Mouse (Mus musculus) telencephalon, adult 2 months (tissue): ENCODE data around the gene Hdac7.

Source experiments
- DNase-seq: peaks from one replicate; pipeline ENCODE4 v3.0.0-alpha.2; 2011; ENCODE audit warnings: low read depth, low spot score

Hdac7 gene

DNA sequence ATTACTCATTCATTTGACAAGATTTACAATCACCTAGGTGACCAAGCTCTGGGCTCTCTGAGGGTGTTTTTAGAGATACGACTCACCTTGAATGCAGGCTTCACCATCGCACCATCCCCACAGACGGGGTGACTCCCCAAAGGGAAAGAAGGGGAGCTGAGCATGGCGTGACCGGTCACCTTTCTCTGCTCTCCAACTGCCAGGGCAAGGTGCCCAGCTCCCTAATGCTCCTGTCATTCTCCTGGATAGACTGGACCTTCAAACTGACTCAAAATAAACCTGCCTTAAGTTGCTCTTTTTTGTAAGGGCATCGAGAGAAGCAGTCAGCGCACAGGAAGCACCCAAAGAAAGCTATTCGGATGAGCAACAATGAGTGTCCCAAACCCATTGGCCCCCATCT lies 74.0 kb downstream of the Hdac7 start:
- DNase-seq: no peak

- no peak for DNase-seq
These were observed 76.1 kb downstream of the Hdac7 start for GRCm38 (mm10) chr15:97768192-97768591.

GRCm38 (mm10) chr15:97767280-97768186 lies 76.8 kb downstream of the Hdac7 start, which contains the start of gene Rapgef3:
Gene Rapgef3, minus strand, starts transcription at chr15:97767972.
- no peak for DNase-seq

DNA sequence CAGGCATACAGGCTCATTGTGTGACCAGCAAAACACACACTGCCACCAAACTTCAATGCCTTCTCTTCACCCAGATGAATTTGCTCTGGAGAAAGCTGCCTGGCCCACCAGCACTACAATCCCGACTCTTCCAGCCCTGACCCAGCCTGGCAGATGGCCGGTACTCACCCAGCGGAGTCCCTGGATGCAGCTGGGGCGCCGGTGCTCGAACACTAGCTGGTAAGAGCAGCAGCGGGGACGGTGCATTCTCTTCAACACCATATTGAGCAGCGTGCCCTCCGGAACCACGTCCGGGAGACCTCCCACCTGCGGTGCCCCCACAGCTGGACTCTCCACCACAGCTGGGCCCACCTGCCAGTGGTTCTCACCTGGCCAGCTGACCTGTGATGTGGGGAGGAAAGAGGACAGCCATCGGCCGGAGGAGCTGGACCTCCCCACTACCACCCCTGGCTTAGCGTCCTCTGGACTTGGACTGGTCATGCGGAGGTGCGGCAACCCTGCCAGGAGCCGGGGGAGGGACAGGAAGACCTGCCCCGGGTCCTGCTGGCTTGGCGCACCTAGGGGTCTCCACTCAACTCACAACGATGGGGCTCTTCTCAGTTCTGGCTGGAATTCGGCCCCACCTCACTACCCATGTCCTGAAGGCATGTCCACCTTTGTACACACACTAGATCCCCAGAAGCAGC lies 77.6 kb downstream of the Hdac7 start:
- DNase-seq: no peak

DNA sequence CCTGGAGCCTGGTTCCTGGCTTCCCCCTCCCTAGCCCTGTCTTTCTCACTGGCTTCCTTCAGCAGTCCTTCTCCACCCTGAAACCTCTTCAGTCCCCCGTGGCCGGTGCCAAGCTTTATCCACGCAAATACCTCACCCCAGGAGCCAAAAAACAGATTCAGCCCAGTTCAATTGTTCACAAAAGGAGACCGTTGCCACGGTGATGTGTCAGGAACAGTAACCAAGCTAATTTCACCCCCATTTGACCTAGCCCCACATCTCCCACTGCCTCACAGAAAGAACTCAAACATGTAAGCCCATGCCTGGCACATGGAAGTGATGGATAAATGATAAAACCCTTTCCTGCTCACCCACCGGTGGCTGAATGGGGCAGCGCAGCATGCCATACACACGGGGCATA lies 78.1 kb downstream of the Hdac7 start:
- no peak for DNase-seq

DNA sequence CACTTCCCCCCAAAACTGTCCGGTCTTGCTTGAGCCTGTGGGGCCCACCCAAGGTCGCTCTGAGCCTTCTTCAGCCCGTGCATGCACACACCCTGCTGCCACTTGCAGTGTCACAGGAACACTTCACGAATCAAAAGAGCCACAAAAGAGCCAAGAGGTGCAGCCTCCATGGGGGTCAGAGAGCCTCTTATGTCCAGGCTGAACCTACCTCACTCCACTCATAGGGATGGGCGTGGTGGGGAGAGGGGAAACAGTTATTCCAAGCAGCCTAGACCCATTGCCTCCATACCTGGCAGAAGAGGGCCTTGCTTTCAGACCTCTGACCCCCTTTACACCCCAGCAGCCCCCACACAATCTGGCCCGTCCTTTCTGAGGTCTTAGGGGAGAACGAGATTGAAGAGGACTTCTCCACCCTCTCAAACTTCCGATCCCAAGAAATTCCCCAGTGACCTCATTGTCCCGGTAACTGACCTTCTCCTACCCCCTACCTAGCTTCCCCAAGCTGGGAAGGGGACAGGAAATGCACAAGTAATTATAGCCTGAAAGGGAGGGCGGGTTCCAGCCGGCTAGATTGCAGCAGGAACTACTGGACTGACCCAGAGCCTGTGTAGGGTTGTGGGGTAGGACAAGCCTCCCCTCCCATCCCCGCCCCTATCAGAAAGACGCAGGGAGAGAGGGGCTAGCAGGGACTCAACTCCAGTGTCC lies 79.1 kb downstream of the Hdac7 start:
- no peak for DNase-seq

DNA sequence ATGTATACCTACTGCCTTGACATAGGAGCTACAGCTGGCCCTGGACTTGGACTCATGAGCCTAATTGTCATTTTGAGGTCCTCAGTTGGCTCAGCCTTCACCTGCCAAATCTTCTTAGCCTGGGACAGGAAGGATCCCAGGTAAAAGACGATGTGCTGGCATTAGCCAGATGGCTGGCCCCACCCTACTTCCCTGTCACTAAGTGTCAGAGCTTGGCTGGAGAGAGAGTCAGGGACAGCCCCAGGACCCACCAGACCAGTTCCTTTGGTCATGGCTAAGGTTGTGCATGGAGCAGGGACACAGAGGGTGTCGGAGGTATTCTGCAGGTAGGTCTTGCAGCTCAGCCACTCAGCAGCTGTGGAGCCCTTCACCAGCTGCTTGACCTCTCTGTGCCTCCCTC lies 79.8 kb downstream of the Hdac7 start:
- DNase-seq: no peak

DNA sequence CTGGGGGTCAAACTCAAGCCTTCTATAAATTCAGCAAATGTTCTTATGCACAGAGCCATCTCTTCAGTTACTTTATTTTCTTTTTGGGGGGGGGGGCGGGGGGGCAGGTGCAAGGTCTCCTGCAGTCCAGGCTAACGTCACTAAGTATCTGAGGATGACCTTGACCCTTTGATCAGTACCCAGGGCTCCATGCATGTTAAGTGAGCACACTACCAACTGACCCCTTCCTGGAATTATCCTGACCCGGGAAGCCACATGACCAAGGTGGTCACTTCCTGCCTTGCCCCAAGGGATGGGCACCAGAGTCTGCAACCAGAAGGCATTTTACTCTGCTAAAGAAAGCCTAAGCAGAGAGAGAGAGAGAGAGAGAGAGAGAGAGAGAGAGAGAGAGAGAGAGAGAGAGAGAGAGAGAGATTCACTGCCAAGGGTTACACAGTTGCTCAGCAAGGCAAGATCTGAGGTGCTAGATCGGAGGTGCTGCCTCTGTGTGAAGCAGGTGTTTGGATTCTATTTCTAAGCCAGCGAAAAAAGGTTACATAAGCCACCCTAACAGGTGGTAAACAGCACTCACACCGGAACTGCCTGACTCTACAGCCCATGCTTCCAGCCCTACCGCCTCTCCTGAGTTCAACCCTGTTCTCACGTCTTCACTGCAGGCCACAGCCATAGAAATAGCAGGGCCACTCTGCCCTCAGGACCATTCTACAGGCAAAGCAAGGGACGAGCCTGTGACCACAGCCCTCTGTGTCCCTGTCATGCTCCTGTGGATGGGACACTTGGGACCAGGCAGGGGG lies 80.8 kb downstream of the Hdac7 start:
- DNase-seq: no peak

DNA sequence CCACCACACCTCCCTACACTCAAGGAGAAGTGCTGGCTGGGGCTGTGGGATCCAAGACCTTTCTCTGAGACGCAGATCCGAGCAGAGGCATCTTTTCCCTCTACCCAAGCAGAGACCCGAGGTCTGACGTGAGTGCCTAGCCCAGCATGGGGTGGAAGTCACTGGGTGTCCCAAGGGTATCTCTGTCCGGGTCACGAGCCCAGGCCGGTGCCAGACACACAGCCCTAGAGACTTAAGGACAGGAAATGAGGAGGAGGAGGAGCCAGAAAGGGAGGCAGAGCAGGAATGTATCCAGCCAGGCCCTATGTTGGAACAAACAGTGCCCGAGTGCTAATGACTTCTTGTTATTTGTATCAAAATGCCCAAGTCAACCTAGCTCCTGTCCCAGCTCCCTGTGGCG lies 81.6 kb downstream of the Hdac7 start:
- no peak for DNase-seq

DNA sequence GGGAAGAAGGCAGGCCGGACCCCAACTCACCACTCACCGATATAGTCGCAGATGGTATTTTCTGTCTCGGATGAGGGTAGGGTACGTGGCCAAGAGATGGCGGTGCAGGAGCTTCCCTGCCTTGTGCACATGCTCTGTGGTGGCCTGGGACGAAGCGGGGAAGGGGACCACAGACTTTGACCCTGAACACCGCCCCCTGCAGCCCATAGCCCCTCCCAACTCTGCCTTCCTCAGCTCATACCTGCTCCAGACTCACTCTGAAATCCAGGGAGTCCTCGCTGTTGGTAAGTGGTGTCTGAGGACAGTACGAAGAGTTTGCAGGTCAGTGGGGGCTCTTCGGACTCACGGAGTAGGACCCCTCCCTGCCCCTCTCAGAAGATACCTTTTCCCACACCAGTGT lies 82.9 kb downstream of the Hdac7 start:
- no peak for DNase-seq

DNA sequence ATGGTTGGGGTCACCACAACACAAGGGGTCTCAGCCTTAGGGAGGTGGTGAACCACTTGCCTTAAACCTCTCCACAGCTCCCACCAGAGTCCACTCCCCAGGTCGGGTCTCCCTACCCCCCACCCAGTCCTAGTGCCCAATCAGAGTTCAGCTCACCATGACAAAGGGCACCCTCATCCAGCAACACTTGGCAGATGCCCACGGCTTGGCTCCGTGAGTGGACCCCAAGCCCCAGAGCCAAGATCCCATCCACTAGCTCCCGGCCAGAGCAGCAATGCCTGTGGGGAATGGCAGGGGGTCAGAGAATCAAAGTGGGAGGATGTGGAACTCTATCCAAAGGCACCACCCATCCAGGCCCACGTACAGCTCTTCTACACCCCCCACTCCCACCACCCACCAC lies 83.3 kb downstream of the Hdac7 start:
- DNase-seq: no peak

DNA sequence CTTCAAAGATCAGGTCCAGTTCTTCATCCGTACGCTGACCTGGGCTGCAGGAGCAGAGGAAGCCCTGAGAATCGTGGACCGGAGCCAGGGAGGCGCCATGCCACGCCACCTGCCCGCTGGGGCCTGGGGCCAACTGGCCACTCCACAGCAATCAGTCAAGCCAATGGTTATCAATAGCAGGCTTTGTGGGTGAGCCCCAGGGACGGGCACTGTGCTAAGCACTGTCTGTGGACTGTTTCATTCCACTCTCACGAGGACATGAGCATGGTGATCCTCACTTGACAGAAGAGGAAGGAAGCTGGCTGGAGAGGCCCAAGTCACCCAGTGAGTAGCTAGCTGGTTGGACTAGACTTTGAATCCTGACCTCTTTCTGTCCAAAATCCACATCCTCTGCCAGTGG lies 84.3 kb downstream of the Hdac7 start:
- peak; percentile 62 for DNase-seq

DNA sequence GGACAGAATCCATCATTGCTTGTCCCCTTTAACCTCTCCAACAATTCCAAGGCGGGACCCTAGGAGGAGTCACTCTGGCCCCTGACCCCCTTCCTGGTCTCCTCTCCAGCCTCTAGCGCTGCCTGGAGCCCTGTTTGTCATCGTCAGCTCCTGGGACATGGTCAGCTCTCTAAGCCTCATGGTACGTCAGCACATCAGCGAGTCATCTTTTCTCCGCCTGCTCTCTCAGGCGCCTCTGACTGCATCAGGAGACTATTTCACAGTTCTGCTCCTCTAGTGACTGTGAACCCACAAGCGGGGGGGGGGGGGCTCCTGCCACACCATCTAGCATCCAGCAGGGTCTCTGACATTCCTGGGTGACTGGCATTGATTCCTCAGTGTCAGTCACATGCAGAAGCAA lies 88.9 kb downstream of the Hdac7 start:
- no peak for DNase-seq

DNA sequence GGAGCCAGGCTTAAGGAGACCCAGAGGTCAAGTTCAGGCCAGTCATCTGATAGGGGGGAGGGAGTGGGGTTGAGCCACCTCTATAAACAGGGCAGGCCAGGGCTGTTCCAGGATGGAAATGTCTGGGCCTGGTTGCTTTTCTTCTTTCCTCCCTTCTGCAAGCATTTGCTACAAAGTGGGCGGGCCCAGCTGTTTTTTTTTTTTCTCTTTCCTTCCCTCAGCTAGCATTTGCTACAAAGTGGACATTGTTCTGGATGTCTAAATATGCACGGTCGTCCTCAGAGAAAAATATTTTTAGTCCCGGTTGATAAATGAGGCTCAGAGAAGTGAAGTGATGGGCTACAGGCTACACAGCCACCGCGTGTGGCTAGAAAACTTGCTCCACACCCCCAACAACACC lies 89.8 kb downstream of the Hdac7 start:
- DNase-seq: no peak

- DNase-seq: no peak
These were observed 91.8 kb downstream of the Hdac7 start for GRCm38 (mm10) chr15:97752491-97752890.

DNA sequence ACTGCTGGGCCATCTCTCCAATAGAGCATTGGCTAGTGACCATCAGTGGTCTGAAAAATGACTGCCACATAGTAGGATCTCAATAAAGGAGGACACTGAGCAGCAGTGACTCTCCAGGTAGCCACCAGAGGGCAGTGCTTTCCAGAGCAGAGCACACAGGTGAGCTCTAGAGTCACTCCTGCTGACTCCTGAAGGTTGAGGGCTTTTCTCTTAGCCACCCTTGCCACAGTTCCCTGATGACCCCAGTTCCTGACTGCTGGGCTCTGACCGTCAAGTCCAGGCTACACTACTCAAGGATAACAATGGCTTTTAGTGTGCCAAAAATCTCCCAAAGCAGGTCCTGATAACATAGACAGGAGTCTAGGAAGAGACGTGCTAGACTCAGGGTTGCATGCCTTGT lies 92.6 kb downstream of the Hdac7 start:
- DNase-seq: no peak

GRCm38 (mm10) chr15:97750697-97751096 lies 93.6 kb downstream of the Hdac7 start:
- DNase-seq: peak; percentile 69

- DNase-seq: no peak
These were observed 94.5 kb downstream of the Hdac7 start for GRCm38 (mm10) chr15:97749841-97750240.

DNA sequence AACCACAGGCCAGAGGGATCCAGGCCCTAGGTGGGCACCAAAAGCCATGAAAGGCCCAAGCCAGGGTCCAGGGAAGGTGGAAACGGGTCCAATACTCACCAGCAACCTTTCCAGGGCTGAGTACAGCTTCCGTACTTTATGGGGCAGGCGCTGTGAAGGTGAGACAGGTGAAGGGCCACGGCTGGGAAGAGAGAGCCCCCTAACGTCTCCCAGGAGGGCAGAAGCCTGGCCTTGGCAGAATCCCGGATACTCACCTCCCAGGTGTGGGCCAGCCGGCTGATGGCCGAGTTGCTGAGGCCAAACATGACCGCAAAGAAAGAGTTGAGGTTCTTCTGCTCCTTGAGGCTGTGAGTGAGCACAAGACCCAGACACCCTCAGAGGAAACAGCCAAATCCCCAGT lies 94.9 kb downstream of the Hdac7 start:
- no peak for DNase-seq

DNA sequence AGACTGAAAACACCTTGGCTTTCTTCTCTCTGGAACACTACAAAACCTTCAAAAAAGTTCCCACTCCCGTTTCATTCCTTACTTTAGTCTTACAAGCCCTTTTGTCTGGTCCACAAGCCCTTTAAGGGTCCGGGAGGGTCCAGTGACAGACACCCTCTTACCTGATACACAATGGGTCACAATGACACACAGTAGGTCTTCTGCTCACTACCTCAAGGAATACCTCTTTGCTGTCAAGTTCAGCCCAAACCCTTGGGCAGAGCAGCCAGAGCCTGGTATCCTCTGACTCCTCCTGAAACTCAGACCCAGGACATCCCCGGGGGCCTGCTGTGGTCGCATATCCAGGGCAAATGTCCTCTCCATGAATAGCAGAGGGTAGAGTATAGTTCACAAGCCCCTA lies 95.3 kb downstream of the Hdac7 start:
- no peak for DNase-seq

DNA sequence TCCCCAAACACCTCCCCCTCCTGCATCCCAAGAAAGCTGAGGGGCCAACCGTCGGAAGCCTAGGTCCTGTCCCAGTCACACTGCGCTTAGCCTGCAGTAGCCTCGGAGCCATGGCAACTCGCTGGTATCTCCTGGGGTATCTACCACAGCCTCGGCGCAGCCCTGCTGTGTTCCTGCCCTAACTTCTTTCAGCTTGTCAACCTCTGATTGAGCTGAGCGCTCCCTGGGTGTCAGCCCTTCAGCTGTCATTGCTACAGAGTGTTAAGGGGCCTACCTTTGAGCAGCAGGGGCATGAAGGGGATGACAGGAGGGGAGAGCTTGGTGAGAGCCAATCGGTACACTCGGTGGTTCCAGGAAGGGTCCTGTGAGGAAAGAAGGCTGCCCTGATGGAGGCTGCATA lies 96.0 kb downstream of the Hdac7 start:
- DNase-seq: no peak

- DNase-seq: no peak
These were observed 96.8 kb downstream of the Hdac7 start for GRCm38 (mm10) chr15:97747486-97747885.
